Mouse (Mus musculus) embryonic facial prominence, embryonic 13.5 days (tissue): ENCODE data around the gene Ctss. TPM values are rescaled to one million over a fixed set of nuclear protein-coding genes. Genes with fewer than 3 reads are reported as not detected.

ENCODE experiments used
- ATAC-seq: fragments of 200-750 bp; cut with Nextera tagmentation; 2 replicates; pipeline ENCODE4 v1.8.0; 2017; ENCODE audit warnings: low read depth; ENCODE audit not compliant: insufficient number of reproducible peaks, insufficient read depth, low FRiP score, low TSS enrichment
- H3K27ac ChIP-seq: fragments of 300-500 bp; sonication (generic); 2 replicates; pipeline ENCODE4 v1.5.1; 2015; ENCODE audit warnings: moderate library complexity, mild to moderate bottlenecking, inconsistent platforms
- H3K27me3 ChIP-seq: fragments of 300-500 bp; sonication (generic); 2 replicates; pipeline ENCODE4 v1.6.1; 2015; ENCODE audit warnings: mild to moderate bottlenecking, inconsistent platforms
- H3K36me3 ChIP-seq: fragments of 300-500 bp; sonication (generic); 2 replicates; pipeline ENCODE4 v1.6.1; 2015; ENCODE audit warnings: mild to moderate bottlenecking, inconsistent platforms
- H3K4me1 ChIP-seq: fragments of 300-500 bp; sonication (generic); 2 replicates; pipeline ENCODE4 v1.6.1; 2015; ENCODE audit warnings: inconsistent platforms
- H3K4me2 ChIP-seq: fragments of 300-500 bp; sonication (generic); 2 replicates; pipeline ENCODE4 v1.6.1; 2015; ENCODE audit warnings: moderate library complexity, mild to moderate bottlenecking, inconsistent platforms
- H3K4me3 ChIP-seq: fragments of 300-500 bp; sonication (generic); 2 replicates; pipeline ENCODE4 v1.5.1; 2015; ENCODE audit warnings: mild to moderate bottlenecking, inconsistent platforms
- H3K9ac ChIP-seq: fragments of 300-500 bp; sonication (generic); 2 replicates; pipeline ENCODE4 v1.6.1; 2015; ENCODE audit warnings: mild to moderate bottlenecking, inconsistent platforms
- H3K9me3 ChIP-seq: fragments of 300-500 bp; sonication (generic); 2 replicates; pipeline ENCODE4 v1.6.1; 2016; ENCODE audit warnings: inconsistent platforms
- WGBS: fragments of 180-500 bp; shearing (Covaris S2); methylation state at CpG from one replicate; pipeline ENCODE4 v1.1.7; 2015; ENCODE audit warnings: mixed read lengths; 5-methylcytosine and 5-hydroxymethylcytosine counted together
- polyA plus RNA-seq: library from polyadenylated mRNA; unstranded; fragments of >200 nt; fragmentation: Nextera tagmentation; extraction: Ambion mirVana; gene quantifications from 2 replicates; pipeline ENCODE4 v1.2.1, GENCODE M21; 2015

Ctss gene
- polyA plus RNA-seq, 1 experiment from 2014 or later = 11.8 TPM

DNA sequence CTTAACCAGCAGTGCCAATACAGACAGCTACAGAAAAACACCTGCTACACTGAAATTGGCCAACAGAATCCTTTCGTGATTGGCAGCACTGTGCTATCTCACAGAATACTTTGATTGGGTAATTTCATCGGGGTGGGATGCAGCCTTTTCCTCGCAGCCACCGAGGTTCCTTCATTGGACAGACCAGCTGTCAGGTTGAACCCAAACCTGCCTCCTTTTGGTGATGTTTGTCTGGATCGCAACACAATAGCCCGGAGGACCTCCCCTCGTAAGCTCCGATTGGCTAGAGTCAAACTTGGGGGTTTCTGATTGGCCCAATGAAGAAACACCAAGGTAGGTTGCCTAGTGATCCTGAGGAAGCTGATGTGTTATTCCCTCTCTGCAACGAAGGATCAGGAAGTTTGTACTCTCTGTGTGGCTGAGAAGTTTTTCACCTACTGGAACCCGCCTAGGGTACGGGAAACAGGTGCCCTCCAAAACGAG, 62.1 kb downstream of the Ctss start, which contains the start of gene Golph3l:
Gene Golph3l (plus strand): TSS at position 331 of the 483 bp plus-strand sequence.
- Histone ChIP-seq H3K4me2 (peak within 1 kb of the TSS; percentile 65), H3K27me3 (no peaks in the 10 kb centered on the region), H3K36me3 (peaks cover 15% of the 10 kb centered on the region), H3K27ac (no peak within 1 kb of the TSS; the same call in 1 of the 2 replicates), H3K9me3 (no peaks in the 10 kb centered on the region), H3K4me1 (peaks cover 4% of the 10 kb centered on the region; the same call in 1 of the 2 replicates), H3K4me3 (peak within 1 kb of the TSS; percentile 60), H3K9ac (peak within 1 kb of the TSS; percentile 72)
- peak; percentile 100 for ATAC-seq
- WGBS = under 1% methylated on average over 12 of the region's 12 CpGs

DNA sequence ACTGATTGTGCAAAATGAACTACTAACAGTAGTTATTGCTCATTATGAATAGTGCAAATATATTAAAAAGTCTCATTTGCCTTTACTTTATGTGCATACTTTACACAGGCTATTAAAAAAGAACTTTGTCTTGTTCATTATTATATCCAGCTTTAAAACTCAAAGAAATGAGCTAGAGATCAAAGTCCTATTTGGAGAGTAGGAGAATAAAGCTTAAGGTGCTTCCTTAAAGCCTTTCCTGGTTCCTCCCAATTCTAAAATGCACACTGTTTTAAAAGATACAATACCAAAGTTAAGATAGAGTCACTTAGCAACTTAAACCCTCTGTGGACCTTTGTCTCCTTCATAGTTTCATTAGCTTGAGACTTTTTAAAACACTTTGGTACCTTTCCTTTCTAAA, 72.1 kb downstream of the Ctss start:
- H3K36me3 ChIP-seq = peaks cover 30% of the 10 kb centered on the region
- H3K27ac ChIP-seq = no peak overlapping the region
- no peaks in the 10 kb centered on the region for H3K4me1 ChIP-seq
- no peak overlapping the region for H3K4me2 ChIP-seq
- H3K9ac ChIP-seq = no peak overlapping the region
- H3K27me3 ChIP-seq = no peaks in the 10 kb centered on the region
- ATAC-seq = no peak
- no peak overlapping the region for H3K4me3 ChIP-seq
- H3K9me3 ChIP-seq = no peaks in the 10 kb centered on the region

- Histone ChIP-seq H3K27ac (no peak overlapping the region), H3K27me3 (no peaks in the 10 kb centered on the region), H3K9me3 (no peaks in the 10 kb centered on the region), H3K9ac (no peak overlapping the region), H3K4me1 (no peaks in the 10 kb centered on the region), H3K36me3 (peaks cover 11% of the 10 kb centered on the region), H3K4me3 (no peak overlapping the region), H3K4me2 (no peak overlapping the region)
- ATAC-seq = no peak
- WGBS = 85% methylated on average over 3 of the region's 3 CpGs
Measured at GRCm38 (mm10) chr3:95601287-95601686, 74.7 kb downstream of the Ctss start.

Other genes starting within 250 kb of the Ctss start
- gene Mindy1, start 245.4 kb upstream of the Ctss start, polyA plus RNA-seq = 41.4 and 42.9 TPM in 2 replicates
- 21.6 and 23.5 TPM in 2 replicates for gene Prune1, start 244.7 kb upstream of the Ctss start, polyA plus RNA-seq
- 1.7 and 2.4 TPM in 2 replicates for gene Anxa9, start 219.6 kb upstream of the Ctss start, polyA plus RNA-seq
- 168 and 170 TPM in 2 replicates for gene Cers2, start 212.0 kb upstream of the Ctss start, polyA plus RNA-seq
- 49.8 and 51.5 TPM in 2 replicates for gene Setdb1, start 169.6 kb upstream of the Ctss start, polyA plus RNA-seq
- gene 4930558C23Rik, start 123.9 kb upstream of the Ctss start, polyA plus RNA-seq = 0.39 TPM in 1 of 2 replicates, not detected in the other
- 53.2 and 60.8 TPM in 2 replicates for gene Arnt, start 92.4 kb upstream of the Ctss start, polyA plus RNA-seq
- 37.9 and 41.4 TPM in 2 replicates for gene Ctsk, start 27.5 kb upstream of the Ctss start, polyA plus RNA-seq
- not detected in 2 replicates for gene Hormad1, start 32.9 kb downstream of the Ctss start, polyA plus RNA-seq
- 30.2 and 32.3 TPM in 2 replicates for gene Golph3l, start 62.1 kb downstream of the Ctss start, polyA plus RNA-seq
- 88.3 and 88.5 TPM in 2 replicates for gene Ensa, start 98.2 kb downstream of the Ctss start, polyA plus RNA-seq
- 45.4 and 47.7 TPM in 2 replicates for gene Mcl1, start 132.0 kb downstream of the Ctss start, polyA plus RNA-seq
- 1.7 and 1.9 TPM in 2 replicates for gene Adamtsl4, start 161.1 kb downstream of the Ctss start, polyA plus RNA-seq
- gene Ecm1, start 212.8 kb downstream of the Ctss start, polyA plus RNA-seq = 5.9 and 6.6 TPM in 2 replicates
- 47.3 and 47.9 TPM in 2 replicates for gene Tars2, start 233.4 kb downstream of the Ctss start, polyA plus RNA-seq